Mouse (Mus musculus): ENCODE measurements around the gene Ccnh.

- TF ChIP-seq MAFK (IDR thresholded peaks at IDR 0.05; ENCODE audit: insufficient read depth, low read depth, low read length), result no peak
- no peak for TF ChIP-seq CHD2 (IDR thresholded peaks at IDR 0.05; ENCODE audit: low read depth, low read length)
- no peak for TF ChIP-seq ZC3H11A (IDR thresholded peaks at IDR 0.05; ENCODE audit: borderline replicate concordance, low read depth, low read length)
- no peak for TF ChIP-seq HCFC1 (IDR thresholded peaks at IDR 0.05; ENCODE audit: borderline replicate concordance, insufficient read depth, low read length)
- TF ChIP-seq ZNF384 (IDR thresholded peaks at IDR 0.05; ENCODE audit: low read depth, low read length), result no peak
Measured at GRCm38 (mm10) chr13:85159971-85160370, 29.2 kb upstream of the Ccnh start.

Measured in ES-E14 (cell line).